Mouse (Mus musculus) CD4-positive helper T cell, adult 2 months (primary cell): ENCODE results near the gene Tcf12.

Experiments
- DNase-seq: peaks from one replicate; pipeline ENCODE4 v3.0.0-alpha.2; 2012; ENCODE audit warnings: low read depth, missing footprints, low spot score

Tcf12 gene

GRCm38 (mm10) chr9:71805646-71806421 lies 305.8 kb downstream of the Tcf12 start:
- DNase-seq = no peak

GRCm38 (mm10) chr9:71804116-71804515 lies 307.6 kb downstream of the Tcf12 start:
- DNase-seq = no peak

- DNase-seq = no peak
These were observed 308.4 kb downstream of the Tcf12 start for GRCm38 (mm10) chr9:71803281-71803680.

- DNase-seq = no peak
These were observed 312.1 kb downstream of the Tcf12 start for GRCm38 (mm10) chr9:71799598-71799997.

GRCm38 (mm10) chr9:71798176-71798575 lies 313.5 kb downstream of the Tcf12 start:
- DNase-seq = no peak
